Mouse (Mus musculus) regulatory T cell (primary cell): ENCODE data around the gene Cd248.

Experiments
- in situ Hi-C: fragments of 300-600 bp; cut with MboI, MseI; formaldehyde crosslinking; loops from one replicate; pipeline ENCODE4 v1.15.1; 2025; ENCODE audit warnings: high pct_unique_total_duplicates

The Cd248 gene

GRCm38 (mm10) chr19:5051515-5051914 is 16.4 kb upstream of the Cd248 start:
- in situ Hi-C loops, result no loop called here

GRCm38 (mm10) chr19:5052166-5052822 is 15.6 kb upstream of the Cd248 start:
- in situ Hi-C loops, result no loop called here

- in situ Hi-C loops, result no loop called here
Measured at GRCm38 (mm10) chr19:5052853-5053252, 15.0 kb upstream of the Cd248 start.

DNA sequence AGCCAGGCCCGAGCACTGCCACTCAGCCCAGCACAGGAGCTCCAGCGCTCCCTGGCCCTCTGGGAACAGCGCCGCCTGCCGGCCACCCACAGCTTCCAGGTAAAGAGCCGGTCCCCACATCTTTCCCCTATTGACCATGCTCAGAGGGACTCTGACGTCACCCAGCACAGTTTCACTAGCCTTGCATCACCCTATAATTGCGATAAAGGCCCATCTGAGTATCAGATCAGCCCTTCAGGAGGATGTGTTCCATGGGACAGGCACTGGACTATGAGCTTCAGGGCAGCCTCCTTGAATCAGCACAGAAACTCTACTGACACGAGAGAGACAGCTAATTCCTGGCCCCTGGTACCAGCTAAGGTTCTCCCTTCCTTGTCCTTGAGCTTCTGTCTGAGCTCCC is 14.0 kb upstream of the Cd248 start:
- in situ Hi-C loops, result no loop called here

- in situ Hi-C loops, result no loop called here
Measured at GRCm38 (mm10) chr19:5056251-5056650, 11.6 kb upstream of the Cd248 start.

DNA sequence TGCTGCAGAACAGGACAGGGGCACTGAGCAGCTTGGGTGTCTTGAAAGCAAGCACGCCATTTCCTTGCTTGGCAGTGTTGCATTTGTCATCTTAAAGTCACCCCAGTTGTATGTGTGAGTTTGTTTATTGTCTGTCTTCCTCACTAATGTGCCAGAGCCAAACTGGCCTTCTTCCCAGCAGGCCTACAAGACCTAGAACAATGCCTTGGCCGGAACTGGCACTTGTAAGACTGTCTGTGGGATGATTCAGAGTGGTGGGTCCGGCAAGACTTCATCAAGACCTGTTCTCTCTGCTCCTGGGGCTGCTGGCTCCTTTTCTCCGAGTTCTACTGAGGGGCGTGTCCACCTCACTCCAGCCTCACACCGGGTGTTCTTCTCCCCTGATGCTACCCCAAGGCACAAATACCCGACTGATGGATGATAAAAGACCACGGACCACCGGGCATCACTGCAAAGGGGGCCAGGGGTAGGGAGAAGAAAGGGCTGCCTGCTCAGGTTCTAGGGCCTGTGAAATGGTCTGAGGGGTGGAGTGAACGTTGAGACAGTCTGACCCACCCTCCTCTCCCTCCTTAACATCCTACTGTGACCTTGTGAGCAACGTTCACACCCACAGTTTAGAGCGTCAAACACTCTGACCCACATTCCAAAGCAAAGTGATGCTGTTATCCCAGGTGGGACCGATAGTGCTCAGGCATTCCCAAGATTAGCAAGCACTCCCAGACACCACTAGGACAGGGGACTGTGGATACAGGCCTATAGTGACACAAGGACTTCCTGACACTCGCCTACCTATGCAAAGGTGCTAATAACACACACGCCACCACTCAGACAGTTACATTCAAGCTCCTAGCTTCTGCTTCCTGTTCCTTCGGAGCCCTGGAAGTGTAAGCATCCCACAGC is 9.8 kb upstream of the Cd248 start:
- in situ Hi-C loops, result no loop called here

DNA sequence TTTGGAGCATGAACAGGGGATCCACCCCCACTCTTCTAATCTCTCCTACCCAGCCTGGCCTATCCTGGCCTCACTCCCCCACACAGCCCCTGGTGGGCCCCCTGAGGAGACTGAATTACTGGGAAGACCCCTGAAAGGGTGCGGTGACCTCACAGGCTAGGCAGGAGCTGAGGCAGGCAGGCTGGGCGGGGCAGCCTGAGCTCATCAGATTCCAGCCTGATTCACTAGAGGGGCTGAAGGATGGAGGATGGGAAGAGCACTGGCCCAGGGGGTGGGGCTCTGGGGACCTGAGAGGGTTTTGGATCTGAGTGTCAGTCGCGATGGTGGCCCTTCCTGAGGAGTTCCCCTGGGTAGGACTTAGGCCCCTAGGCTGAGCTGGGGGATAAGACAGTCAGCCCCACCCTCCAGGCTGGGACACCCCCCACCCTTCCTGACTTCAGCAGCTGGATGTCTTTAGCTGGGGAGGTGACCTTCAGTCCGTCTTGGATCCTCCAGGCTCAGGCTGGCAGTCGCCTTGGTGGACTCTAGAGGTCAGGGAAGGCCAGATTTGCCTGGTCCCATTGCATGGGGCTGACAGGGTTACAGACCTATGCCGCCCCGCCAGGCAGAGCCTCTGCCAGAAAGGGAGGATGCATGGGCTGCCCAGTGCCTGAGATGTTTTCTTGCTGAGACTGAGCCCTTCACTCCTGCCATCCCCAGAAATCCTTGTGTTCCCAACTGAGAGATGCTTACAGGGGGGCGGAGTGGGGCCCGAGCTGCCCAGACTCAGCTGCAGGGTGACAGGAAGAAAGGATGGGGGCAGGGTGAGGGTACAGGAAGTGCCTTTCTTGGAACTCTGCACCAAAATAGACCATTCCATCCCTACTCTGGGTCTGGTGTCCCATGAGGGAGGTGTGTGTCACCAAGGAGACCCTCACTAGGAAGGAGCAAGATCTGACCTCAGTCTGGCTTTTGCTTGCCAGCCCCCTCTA is 8.8 kb upstream of the Cd248 start:
- in situ Hi-C loops, result no loop called here

DNA sequence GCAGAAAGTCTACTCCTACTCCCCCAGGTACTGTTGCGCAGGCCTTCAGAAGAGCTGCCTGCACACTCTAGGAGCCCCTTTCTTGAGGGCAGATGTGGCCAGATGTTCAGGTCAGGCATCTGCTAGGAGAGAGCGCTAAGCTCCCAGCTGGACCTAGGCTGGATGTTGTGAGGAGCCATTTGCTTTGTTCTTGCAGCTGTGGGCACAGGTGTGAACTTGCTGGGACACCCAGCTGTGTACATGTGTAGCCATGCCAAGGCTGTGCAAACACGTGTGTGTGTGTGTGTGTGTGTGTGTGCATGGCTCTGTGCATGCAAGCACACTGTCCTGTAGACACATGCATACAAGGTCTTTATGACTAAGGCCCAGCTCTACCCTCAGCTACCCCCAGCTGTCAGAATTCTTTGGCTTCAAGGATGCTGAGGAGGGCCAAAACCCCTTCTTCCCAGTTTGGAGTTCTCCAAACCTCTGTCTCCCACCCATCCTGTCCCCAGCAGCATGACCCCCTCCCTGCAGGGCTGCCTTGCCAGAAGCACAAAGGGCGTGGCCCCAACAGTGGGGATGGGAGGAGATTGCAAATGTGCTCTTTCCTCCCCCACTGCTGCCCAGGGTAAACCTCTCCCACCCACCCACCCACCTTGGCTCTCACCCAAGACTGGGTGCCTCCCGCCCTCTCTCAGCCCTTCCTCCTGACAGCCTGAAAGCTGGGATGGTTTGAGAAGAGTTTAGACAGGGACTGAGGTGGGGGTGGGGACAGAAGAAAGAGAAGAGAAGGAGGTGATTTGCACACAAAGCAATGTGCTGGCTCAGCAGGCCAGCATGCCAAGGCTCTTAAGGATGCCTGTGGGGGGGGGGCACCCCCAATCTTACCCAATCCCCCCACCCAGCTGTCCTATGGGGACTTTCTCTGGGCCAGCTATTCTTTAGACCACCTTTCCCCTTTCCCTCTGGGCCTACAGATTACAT is 7.2 kb upstream of the Cd248 start:
- in situ Hi-C loops, result no loop called here

- in situ Hi-C loops, result no loop called here
Measured at GRCm38 (mm10) chr19:5062041-5062440, 5.8 kb upstream of the Cd248 start.

- in situ Hi-C loops, result no loop called here
Measured at GRCm38 (mm10) chr19:5062446-5062845, 5.4 kb upstream of the Cd248 start.

DNA sequence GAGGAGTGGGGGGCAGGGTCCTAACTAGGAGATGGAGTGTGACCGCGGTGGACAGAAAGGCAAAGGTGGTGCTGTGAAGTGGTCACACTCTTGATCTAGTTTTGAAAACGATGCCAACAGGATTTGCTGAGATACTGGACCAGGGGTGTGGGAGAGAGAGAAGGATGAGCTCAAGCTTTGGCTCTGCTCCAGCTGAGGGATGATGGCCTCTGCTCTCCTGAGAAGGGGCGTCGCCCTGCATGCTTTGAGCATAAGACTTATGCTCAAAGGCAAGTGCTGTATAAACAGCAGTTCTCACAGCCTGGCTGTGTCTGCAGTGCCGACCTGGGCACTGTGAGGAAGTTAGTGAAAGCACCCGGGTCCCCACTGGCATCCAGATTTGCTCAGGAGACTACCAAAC is 2.8 kb upstream of the Cd248 start:
- in situ Hi-C loops, result no loop called here

DNA sequence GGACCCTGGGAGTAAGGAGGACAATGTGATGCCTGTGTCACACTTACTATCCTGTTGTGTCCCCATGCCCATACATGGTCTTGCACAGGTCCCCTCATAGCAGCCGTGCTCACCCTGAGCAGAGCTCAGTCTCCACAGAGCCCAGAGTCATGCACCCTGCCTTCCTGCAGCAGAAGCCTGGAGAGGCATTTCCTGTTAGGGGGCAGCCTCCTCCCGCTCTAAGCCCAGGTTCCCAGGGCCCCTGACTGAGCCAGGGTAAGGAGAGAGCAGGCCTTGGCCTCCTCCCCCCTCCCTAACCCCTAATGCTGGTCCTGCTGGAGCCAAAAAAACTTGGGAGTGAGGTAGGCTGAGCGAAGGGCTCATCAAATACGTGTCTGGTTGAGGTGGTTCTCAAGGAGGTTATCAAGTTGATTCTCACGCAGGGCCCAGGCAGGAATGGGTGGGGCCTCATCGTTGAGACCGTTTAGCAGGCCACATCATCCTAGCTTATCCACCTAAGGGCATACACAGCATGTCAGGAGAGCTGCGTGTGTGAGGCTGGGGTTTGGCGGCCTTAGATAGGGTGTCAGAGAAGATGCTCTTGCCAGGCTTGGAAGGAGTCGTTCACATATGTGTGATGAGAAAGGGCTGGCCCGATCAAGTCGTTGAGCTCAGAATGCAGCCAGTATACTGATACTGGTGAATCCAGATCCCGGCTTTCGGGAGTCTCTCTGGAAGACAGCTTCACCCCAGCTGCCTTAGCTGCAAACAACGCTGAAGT is 658 bp upstream of the Cd248 start:
- in situ Hi-C loops, result no loop called here

- in situ Hi-C loops, result no loop called here
Measured at GRCm38 (mm10) chr19:5068570-5069234, 824 bp downstream of the Cd248 start.

DNA sequence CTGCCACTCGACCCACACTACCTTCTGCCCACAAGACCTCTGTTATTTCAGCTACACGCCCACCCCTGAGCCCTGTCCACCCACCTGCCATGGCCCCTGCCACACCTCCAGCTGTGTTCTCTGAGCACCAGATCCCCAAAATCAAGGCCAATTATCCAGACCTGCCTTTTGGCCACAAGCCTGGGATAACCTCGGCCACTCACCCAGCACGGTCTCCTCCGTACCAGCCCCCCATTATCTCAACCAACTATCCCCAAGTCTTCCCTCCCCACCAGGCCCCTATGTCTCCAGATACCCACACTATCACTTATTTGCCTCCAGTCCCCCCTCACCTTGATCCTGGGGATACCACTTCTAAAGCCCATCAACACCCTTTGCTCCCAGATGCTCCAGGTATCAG is 1.6 kb downstream of the Cd248 start:
- in situ Hi-C loops, result no loop called here

DNA sequence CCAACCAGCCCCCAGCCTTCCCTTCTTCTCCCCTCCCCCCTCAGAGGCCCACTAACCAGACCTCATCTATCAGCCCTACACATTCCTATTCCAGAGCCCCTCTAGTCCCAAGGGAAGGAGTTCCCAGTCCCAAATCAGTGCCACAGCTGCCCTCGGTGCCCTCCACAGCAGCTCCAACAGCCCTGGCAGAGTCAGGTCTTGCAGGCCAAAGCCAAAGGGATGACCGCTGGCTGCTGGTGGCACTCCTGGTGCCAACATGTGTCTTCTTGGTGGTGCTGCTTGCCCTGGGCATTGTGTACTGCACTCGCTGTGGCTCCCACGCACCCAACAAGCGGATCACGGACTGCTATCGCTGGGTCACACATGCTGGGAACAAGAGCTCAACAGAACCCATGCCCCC is 2.1 kb downstream of the Cd248 start:
- in situ Hi-C loops, result no loop called here

- in situ Hi-C loops, result no loop called here
Measured at GRCm38 (mm10) chr19:5071077-5071476, 3.2 kb downstream of the Cd248 start.

GRCm38 (mm10) chr19:5071545-5072369 is 3.9 kb downstream of the Cd248 start:
- in situ Hi-C loops, result no loop called here

GRCm38 (mm10) chr19:5072389-5073019 is 4.6 kb downstream of the Cd248 start:
- in situ Hi-C loops, result no loop called here
